Mouse (Mus musculus): ENCODE measurements around the gene Rfc4. TPM values are rescaled to one million over a fixed set of nuclear protein-coding genes. Genes with fewer than 3 reads are reported as not detected.

Rfc4 gene
- polyA plus RNA-seq, 1 experiment from 2014 or later, result 257 TPM

GRCm38 (mm10) chr16:23124398-23124797 lies 3.1 kb downstream of the Rfc4 start:
- no peak overlapping the region for H3K27ac ChIP-seq
- H3K36me3 ChIP-seq (replicated peaks), result peaks cover 63% of the 10 kb centered on the region
- DNase-seq (ENCODE audit: extremely low spot score, low spot score), result no peak
- 92% methylated on average over 4 of the region's 4 CpGs for WGBS
- no peaks in the 10 kb centered on the region for H3K27me3 ChIP-seq (ENCODE audit: poor library complexity, severe bottlenecking)
- no peak overlapping the region for H3K4me3 ChIP-seq
- H3K4me1 ChIP-seq, result peaks cover 20% of the 10 kb centered on the region
- H3K9me3 ChIP-seq, result no peaks in the 10 kb centered on the region

GRCm38 (mm10) chr16:23123104-23123503 lies 4.4 kb downstream of the Rfc4 start:
- Histone ChIP-seq H3K4me1 (peaks cover 8% of the 10 kb centered on the region), H3K27ac (no peak overlapping the region), H3K27me3 (ENCODE audit: poor library complexity, severe bottlenecking) (no peaks in the 10 kb centered on the region), H3K36me3 (replicated peaks) (peaks cover 74% of the 10 kb centered on the region), H3K9me3 (no peaks in the 10 kb centered on the region), H3K4me3 (no peak overlapping the region)
- WGBS, result 90% methylated on average over 4 of the region's 4 CpGs
- DNase-seq (ENCODE audit: extremely low spot score, low spot score), result no peak

DNA sequence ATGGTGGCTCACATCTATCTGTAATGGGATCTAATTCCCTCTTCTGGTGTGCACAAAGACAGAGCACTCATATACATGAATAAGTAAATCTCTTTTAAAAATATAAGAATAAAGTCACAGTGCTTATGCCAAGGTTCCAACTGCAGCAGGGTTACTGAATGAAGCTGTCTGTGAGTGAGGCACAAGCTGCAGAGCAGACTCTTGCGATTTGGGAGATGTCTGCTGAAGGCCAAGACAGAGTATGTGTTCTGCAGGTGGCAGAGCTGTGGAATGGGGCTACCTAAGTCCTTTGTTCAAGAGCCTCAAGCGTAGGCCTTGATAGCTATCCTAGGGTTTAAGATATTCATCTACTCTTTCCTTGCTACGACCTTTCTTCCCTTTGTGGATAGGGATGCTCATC lies 5.1 kb downstream of the Rfc4 start:
- Histone ChIP-seq H3K27ac (no peak overlapping the region), H3K36me3 (replicated peaks) (peaks cover 81% of the 10 kb centered on the region), H3K4me3 (no peak overlapping the region), H3K27me3 (ENCODE audit: poor library complexity, severe bottlenecking) (no peaks in the 10 kb centered on the region), H3K9me3 (no peaks in the 10 kb centered on the region), H3K4me1 (peaks cover 7% of the 10 kb centered on the region)
- 89% methylated on average over 3 of the region's 3 CpGs for WGBS
- DNase-seq (ENCODE audit: extremely low spot score, low spot score), result no peak

DNA sequence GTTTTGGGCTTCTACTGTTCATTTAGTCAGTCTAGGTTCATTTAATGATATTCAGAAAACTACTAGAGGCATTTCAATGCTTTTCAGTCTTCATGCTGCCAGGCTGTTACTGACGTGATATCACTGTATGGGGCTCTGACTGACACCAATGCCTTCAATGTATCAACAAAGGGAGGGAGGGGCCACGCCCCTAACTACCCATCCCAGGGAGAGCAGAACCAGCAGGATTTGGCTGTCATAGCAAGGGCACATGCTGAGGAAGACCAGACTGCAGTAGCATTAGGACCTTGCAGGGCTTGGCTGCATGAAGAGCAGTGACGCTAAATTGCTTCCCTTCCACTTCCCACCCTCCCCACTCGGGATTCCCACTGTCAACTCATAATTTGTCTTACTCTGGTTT lies 10.4 kb downstream of the Rfc4 start:
- Histone ChIP-seq H3K9me3 (no peaks in the 10 kb centered on the region), H3K27ac (no peak overlapping the region), H3K4me1 (no peaks in the 10 kb centered on the region), H3K36me3 (replicated peaks) (peaks cover 95% of the 10 kb centered on the region), H3K27me3 (ENCODE audit: poor library complexity, severe bottlenecking) (no peaks in the 10 kb centered on the region), H3K4me3 (no peak overlapping the region)
- WGBS, result 74% methylated on average over 4 of the region's 4 CpGs
- DNase-seq (ENCODE audit: extremely low spot score, low spot score), result no peak

GRCm38 (mm10) chr16:23115486-23115885 lies 12.1 kb downstream of the Rfc4 start:
- Histone ChIP-seq H3K27me3 (ENCODE audit: poor library complexity, severe bottlenecking) (no peaks in the 10 kb centered on the region), H3K27ac (no peak overlapping the region)

GRCm38 (mm10) chr16:23114339-23115171 lies 13.0 kb downstream of the Rfc4 start:
- Histone ChIP-seq H3K27me3 (ENCODE audit: poor library complexity, severe bottlenecking) (no peaks in the 10 kb centered on the region), H3K27ac (no peak overlapping the region), H3K36me3 (replicated peaks) (peaks cover 95% of the 10 kb centered on the region), H3K9me3 (no peaks in the 10 kb centered on the region), H3K4me3 (no peak overlapping the region), H3K4me1 (peaks cover 21% of the 10 kb centered on the region)
- WGBS, result 76% methylated on average over 5 of the region's 5 CpGs
- no peak for DNase-seq (ENCODE audit: extremely low spot score, low spot score)

More at GRCm38 (mm10) chr16:23115486-23115885, 12.1 kb downstream of the Rfc4 start:
- Histone ChIP-seq H3K4me1 (peaks cover 11% of the 10 kb centered on the region), H3K9me3 (no peaks in the 10 kb centered on the region), H3K36me3 (replicated peaks) (peaks cover 95% of the 10 kb centered on the region), H3K4me3 (no peak overlapping the region)
- 87% methylated on average over 3 of the region's 3 CpGs for WGBS
- DNase-seq (ENCODE audit: extremely low spot score, low spot score), result no peak

DNA sequence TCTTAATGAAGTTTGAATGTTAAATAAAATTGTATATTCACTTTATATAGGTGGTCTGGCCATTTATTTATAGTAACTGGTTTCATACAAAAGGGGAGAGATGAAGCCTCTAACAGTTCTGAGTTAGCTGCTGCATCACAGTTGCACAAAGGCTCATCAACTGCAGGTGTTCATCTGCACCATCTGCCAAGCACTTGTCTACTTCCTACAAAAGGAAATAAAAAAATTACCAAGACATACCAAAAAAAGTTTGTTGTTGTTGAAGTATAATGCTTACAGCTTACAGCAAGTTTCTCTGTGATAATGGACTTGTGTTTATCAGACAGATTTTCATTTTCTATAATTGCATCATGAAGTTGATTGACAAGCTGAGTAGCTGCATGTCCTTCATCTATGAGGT lies 13.6 kb downstream of the Rfc4 start:
- Histone ChIP-seq H3K9me3 (no peaks in the 10 kb centered on the region), H3K27ac (no peak overlapping the region), H3K36me3 (replicated peaks) (peaks cover 95% of the 10 kb centered on the region), H3K27me3 (ENCODE audit: poor library complexity, severe bottlenecking) (no peaks in the 10 kb centered on the region), H3K4me3 (no peak overlapping the region), H3K4me1 (peaks cover 27% of the 10 kb centered on the region)
- no peak for DNase-seq (ENCODE audit: extremely low spot score, low spot score)

DNA sequence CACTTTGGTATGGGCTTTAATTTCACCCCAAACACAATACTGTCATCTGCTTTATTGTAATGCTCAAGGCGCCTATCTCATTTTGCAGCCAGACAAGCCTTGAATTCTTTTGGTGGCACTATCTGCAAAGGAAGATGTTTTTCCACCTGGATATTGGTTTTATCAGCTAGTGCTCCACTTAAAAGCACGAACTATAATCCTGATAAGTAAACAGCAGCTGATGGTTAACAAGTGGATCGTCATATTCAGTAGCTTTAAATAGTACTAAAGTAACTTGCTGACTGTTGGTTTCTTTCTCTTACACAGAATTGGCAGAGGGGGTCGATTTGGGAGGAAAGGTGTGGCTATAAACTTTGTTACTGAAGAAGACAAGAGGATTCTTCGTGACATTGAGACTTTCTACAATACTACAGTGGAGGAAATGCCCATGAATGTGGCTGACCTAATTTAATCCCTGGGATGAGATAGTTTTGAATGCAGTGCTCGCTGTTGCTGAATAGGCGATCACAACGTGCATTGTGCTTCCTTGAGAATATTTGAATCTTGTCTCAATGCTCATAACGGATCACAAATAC lies 14.6 kb downstream of the Rfc4 start:
- no peaks in the 10 kb centered on the region for H3K27me3 ChIP-seq (ENCODE audit: poor library complexity, severe bottlenecking)
- H3K27ac ChIP-seq, result no peak overlapping the region
- no peaks in the 10 kb centered on the region for H3K9me3 ChIP-seq
- DNase-seq (ENCODE audit: extremely low spot score, low spot score), result no peak
- 65% methylated on average over 9 of the region's 9 CpGs for WGBS
- no peak overlapping the region for H3K4me3 ChIP-seq
- H3K36me3 ChIP-seq (replicated peaks), result peaks cover 95% of the 10 kb centered on the region
- peaks cover 28% of the 10 kb centered on the region for H3K4me1 ChIP-seq

GRCm38 (mm10) chr16:23112348-23112747 lies 15.2 kb downstream of the Rfc4 start:
- Histone ChIP-seq H3K9me3 (no peaks in the 10 kb centered on the region), H3K27ac (no peak overlapping the region), H3K4me1 (peaks cover 28% of the 10 kb centered on the region), H3K27me3 (ENCODE audit: poor library complexity, severe bottlenecking) (no peaks in the 10 kb centered on the region), H3K4me3 (no peak overlapping the region), H3K36me3 (replicated peaks) (peaks cover 89% of the 10 kb centered on the region)
- WGBS, result 91% methylated on average over 12 of the region's 12 CpGs
- DNase-seq (ENCODE audit: extremely low spot score, low spot score), result no peak

DNA sequence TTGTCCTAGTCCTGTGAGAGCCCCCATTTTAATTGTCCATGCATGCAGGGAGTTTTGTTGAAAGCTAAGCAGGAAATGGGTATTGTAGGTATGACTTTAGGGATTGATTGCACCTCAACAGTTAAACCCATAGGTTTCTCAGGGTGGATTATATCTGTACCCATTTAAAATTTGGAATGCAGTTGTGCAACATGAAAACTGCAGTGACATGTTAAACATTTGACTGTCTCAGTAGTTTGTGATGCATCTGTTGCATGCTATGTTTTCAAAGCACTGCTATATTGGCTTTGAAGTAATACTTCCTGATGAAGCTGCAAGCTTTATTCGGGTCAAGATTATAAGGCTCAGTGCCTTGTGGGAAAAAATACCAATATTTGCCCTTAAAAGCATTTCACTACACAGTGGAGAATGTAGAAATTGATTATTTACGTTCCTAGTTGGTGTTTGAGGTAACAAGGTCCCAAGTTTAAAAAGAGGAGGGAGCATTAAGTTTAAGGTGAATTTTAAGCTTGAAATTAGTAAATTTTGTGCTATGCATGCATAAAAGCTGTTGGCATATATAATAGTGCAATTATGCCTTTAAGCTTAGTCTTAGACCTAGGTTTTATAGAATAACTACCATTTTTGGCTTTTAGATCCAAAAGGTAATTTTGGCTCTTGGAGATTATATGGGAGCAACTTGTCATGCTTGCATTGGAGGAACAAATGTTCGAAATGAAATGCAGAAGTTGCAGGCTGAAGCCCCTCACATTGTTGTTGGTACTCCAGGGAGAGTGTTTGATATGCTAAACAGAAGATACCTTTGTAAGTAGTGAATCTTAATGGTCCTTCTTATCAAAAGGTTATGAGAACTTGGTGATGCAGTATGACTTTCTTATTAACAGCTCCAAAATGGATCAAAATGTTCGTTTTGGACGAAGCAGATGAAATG lies 17.9 kb downstream of the Rfc4 start:
- H3K27me3 ChIP-seq (ENCODE audit: poor library complexity, severe bottlenecking), result no peaks in the 10 kb centered on the region
- H3K4me1 ChIP-seq, result peaks cover 36% of the 10 kb centered on the region
- H3K9me3 ChIP-seq, result no peaks in the 10 kb centered on the region
- peak overlapping the region; percentile 99 for H3K27ac ChIP-seq
- H3K4me3 ChIP-seq, result peak overlapping the region; percentile 97
- peaks cover 62% of the 10 kb centered on the region for H3K36me3 ChIP-seq (replicated peaks)
- WGBS, result 75% methylated on average over 5 of the region's 5 CpGs
- no peak for DNase-seq (ENCODE audit: extremely low spot score, low spot score)

- 8% methylated on average over 5 of the region's 5 CpGs for whole genome bisulfite sequencing
- Histone ChIP-seq H3K4me3 (peak overlapping the region; percentile 97), H3K27me3 (ENCODE audit: poor library complexity, severe bottlenecking) (no peaks in the 10 kb centered on the region), H3K4me1 (peaks cover 36% of the 10 kb centered on the region), H3K27ac (peak overlapping the region; percentile 99), H3K36me3 (replicated peaks) (peaks cover 55% of the 10 kb centered on the region), H3K9me3 (no peaks in the 10 kb centered on the region)
- no peak for DNase-seq (ENCODE audit: extremely low spot score, low spot score)
Observed at GRCm38 (mm10) chr16:23108943-23109342, 18.6 kb downstream of the Rfc4 start.

GRCm38 (mm10) chr16:23107946-23108759 lies 19.4 kb downstream of the Rfc4 start:
- Histone ChIP-seq H3K27me3 (ENCODE audit: poor library complexity, severe bottlenecking) (no peaks in the 10 kb centered on the region), H3K36me3 (replicated peaks) (peaks cover 51% of the 10 kb centered on the region), H3K27ac (peak overlapping the region; percentile 99), H3K4me3 (peak overlapping the region; percentile 97), H3K4me1 (peaks cover 37% of the 10 kb centered on the region), H3K9me3 (no peaks in the 10 kb centered on the region)
- 0% methylated on average over 52 of the region's 52 CpGs for WGBS
- DNase-seq (ENCODE audit: extremely low spot score, low spot score), result peak; percentile 73
